Mouse (Mus musculus) c-Kit-negative CD71-positive TER-119-positive erythroid progenitor cells, embryonic 14.5 days (primary cell): ENCODE data around the gene Ttc3.
"Not testable (repeated sequence)": the region's sequence is repeated elsewhere in the genome, so short reads cannot be mapped to it uniquely, and the experiment has no call there.

ENCODE experiments used
- DNase-seq: peaks from one replicate; pipeline ENCODE4 v3.0.0-alpha.2; 2013; ENCODE audit warnings: low read depth, low spot score

Ttc3 gene

DNA sequence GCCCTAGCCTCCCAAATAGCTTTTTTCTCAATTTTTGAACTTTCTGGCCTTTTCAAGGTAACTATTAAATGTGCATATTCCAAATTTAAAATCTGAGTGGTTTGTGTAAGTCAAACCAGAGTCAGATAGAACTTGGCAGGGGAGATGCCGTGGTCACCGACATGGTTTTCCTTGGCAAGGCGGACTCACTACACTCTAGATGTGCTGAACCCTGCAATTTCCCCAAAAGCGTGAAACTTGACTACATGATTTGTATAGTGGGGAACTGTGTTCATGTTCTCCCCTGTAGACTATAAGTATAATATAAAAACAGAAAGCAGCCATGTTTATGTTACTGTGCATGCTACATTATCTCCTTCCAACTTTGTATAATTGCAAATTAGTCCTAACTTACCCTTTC is 58.5 kb downstream of the Ttc3 start:
- no peak for DNase-seq

DNA sequence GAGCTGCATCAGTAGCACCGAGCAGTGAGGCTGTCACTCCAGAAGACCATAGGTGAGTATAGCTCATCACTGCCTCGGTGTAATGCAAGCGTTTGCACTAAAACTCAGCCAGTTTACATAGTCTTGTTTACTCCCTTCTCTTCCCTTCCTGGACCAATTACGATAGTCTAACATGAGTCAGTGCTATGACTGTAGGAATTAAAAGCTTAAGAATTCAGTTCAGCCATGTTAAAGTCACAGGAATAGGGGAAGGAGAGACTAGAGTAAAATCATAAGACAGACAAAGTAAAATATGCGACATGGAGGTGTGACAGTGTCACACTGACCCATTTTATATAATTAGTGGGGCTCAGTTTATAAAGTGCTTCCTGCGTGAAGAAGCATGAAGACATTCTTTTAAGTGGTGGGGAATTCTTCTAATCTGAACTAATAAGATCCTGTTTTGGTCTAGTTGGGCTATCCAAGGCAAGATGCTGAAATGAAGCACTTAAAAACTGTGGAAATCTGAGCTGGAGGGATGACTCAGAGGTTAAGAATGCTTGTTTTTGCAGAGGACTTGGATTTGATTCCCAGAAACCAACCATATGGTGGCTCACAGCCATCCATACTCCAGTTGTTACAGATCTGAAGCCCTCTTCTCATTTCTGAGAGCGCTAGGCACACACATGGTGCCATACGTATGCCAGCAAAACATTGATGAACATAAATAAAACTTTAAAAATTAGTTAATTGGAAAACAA is 65.2 kb downstream of the Ttc3 start:
- no peak for DNase-seq

DNA sequence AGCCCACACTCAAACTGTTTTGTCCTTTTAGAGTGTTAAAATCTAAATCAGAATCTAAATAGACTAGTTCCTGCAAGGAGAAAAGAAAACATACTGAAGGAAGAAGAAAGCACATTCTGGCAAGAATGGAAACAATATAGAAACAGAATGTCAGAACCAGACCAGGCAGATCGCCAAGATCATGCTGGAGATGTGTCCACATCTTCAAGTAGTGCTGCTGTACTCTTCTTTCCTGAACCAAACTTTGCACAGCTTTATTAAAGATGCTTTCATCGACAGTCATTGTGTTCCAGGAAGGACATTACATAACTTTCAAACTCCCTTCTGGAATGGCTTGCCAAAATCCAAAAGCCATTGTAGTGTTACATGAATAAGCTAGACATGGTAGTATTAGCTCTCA is 66.4 kb downstream of the Ttc3 start:
- no peak for DNase-seq

DNA sequence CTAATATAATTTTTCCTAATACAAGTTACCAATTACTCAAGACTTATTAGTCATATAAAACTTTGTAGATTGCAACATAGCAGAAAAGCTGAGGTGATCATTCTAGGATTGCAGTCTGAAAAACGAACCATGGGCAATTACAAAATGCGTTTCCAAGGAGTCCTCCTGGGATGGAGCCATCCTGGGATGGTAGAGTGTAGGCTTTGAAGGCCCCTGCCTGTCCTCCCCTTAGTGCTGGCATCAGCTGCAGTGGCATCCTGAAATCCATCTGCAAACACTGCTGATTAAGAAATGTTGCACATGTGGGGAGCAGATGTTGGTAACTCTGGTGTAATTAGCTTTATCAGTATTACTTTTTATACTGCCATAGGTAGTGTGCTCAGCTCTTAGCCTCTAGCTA is 70.9 kb downstream of the Ttc3 start:
- no peak for DNase-seq

DNA sequence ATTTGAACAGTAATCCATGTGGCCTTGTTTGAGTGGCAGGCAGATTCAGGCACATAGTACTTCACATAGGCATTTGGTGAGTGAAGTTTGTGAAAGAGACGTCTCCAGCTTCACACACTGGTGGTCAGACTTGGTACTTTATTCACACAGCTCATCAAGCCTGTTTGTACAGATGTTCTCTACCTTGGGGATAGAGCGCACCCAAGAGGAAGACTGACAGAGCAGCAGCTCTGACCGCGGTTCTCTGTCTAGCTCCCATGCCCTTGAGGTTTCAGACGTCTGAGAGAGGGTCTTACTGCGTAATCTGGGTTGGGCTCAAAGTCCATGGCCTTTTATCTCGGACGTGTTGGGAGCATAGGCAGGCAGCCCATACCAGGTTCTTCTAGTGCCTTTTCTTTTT is 78.7 kb downstream of the Ttc3 start:
- DNase-seq, result no peak

DNA sequence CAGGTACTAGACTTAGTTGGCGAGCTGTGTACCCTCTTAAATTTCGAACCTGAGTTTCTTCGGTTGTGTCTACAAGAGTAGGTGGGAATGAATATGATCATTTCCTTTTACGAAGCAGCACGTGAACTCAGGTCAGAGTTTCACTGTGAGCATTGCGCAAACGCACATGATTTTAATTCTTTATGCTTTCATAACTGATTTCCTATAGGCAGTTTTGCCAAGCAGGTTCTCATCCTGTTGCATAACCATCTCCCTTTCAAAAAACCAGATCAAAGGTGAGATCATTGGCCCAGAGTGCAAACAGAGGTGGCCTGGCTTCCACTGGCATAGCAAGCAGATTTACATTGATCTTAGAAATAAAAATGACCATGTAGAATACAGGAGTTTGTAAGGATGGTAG is 79.2 kb downstream of the Ttc3 start:
- no peak for DNase-seq

DNA sequence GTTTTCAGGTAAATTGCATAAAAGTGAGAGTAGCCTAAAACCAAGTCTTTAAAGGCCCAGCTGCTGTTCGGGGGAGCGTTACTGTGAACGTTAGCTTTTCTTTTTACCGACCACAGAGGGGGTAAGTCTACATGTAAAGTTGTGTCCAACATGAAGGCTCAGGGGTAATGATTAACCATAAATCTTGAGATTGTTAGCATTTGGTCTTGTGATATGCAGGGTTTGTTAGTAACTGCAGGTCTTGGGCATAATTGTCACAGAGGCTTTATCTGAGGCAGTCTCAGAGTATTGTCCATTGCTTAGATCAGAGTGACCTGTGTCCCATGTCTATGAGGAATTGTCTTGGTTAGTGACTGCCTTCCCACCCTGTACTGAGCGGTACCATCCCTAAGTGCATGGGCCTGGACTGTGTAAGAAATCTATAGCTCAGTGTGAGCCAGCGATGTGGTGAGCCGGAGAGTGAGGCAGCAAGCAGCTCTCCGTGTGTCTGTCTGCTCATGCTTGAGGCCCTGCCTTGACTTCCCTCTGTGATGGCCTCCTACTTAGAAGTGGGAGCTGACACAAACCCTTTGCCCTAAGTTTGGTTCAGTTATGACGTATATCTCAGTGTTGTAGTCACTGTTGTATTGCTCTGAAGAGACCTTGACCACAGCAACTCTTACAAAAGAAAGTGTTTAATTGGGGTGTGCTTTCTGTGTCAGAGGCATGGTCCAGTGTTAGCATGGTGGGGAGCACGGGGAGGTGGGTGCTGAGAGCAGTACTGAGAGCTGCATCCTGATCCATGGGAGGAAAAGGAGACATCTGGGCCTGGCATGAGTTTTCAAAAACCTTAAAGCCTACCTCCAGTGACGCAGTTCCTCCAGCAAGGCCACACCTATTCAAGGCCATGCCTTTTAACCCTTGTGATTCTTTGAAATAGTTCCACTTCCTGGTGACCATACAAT is 81.4 kb downstream of the Ttc3 start:
- DNase-seq, result no peak

DNA sequence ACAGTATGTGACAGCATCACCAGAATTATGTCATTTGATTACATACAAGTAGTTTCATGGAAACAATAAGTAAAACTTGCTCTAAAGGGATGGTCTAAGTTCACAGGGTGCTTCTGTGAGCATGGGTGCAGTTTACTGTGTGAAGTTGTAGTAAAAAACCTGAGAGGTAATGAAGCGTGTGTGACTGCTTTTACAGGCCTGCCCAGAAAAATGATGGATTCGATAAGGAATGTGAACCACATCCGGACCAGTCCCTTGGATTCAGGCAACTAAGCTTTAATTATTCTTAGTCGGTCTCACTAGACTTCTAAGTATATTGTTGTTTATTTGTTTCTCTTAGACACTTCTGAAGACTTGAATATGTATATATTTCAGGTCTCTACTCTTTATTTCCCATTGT is 82.3 kb downstream of the Ttc3 start:
- DNase-seq, result no peak

DNA sequence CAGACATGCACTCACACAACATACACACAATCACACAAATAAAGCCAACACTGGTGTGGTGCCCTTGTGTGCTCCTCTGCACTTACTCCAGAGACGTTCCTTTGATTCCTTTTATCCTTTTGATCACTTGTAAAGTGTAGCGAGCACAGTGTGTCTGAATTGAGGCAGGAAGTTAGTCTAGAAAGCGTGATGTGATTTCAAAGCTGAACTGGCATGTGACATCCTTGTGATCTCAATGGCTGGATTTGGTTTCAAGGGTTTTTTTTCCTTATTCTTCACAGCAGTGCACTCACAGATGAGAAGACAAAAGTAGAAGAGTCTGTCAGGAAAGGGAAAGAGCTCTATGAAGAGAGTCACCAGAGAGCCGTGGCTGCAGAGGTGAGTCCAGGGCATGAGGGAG is 83.7 kb downstream of the Ttc3 start:
- no peak for DNase-seq

DNA sequence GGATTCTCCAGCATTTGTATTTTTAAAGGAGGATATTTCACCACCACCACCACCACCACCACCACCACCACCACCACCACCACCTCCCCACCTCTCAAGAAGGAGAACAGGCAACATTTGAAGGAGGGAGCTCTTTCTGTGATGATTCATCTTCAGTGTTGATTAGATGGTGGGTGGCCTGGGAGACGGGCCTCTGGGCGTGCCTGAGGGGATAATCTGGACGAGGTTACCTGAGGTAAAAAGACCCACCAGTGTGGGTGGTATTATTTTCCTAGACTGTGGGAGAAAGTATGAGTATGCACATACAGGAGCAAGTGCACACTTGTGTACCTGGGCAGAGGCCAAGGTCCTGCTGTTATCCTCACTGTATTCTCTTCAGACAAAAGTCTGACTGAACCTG is 93.6 kb downstream of the Ttc3 start:
- no peak for DNase-seq

DNA sequence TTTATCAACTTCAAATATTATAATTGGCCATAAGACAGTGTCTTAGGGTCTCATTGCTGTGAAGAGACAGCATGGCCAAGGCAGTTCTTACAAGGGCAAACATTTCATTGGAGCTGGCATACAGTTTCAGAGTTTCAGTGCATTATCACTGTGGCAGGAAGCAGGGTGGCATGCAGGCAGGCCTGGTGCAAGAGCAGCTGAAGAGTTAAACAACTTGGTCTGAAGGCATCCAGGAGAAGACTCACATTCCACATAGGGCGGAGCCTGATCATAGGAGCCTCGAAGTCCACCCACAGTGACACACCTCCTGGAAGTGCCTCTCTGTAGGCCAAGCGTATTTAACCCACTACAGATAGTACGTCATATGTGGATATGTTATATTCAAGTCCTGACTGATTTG is 95.5 kb downstream of the Ttc3 start:
- DNase-seq, result no peak

DNA sequence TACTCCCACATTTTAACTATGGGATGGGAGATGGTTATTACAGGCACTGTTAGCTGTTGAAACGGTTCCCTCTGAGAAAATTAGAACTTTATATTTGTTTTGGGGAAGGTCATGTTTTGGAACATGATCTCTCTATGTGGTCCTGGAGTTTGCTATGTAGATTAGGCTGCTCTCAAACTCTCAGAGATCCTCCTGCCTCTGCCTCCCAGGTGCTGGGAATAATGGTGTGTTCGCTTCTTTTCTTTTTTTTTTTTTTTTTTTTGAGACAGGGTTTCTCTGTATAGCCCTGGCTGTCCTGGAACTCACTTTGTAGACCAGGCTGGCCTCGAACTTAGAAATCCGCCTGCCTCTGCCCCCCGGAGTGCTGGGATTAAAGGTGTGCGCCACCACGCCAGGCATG is 95.9 kb downstream of the Ttc3 start:
- DNase-seq, result not testable (repeated sequence)

DNA sequence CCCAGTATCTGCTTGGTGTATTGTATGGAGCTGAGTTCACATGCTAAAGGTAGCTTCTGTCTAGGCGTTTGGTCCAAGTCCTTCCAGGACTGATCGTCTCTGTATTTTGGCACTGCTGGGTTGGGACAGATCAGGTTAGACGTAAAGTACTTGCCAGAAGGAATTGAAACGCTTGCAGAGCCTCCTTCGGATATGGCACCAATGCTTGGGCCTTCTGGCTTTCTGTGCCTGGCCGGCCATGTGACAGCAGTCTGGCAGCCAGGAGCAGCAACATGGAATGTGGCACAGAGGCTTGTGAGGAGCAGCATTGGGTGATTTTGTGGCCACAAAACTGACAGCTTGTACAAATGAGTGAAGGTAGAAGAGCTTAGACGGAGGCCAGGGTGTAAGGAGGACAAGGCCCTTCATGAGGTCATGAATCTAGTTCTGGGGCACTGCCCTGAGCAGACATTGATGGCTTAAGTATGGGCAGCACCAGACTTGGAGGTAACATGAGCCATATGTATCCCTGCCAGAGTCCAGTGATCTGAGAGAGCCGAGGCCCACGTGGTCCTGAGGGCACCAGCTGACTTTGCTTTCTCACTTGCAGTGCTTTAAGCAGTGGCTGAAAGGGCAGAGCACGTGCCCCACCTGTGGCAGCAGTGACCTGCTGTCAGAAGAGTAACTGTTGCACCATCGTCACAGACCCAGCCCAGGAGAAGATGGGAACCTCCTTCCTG is 97.1 kb downstream of the Ttc3 start:
- DNase-seq, result no peak

DNA sequence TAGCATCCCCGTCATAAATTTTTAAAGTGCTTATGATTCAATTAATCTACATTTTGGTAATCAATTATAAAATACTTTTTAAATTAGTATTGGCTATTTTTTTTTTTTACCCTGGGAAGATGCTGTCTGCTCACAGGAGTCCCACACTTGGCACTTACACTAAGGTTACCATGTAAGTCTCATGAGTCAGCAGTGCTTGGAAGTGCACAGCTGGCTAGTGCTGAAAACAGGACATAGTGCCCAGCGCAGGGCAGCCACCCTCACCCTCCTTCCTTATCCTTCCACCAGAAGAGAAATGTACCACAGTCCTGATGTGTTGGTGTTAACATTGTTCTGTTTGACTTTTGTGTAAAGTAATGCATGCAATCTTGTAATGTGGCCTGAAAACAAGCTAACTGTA is 98.0 kb downstream of the Ttc3 start:
- DNase-seq, result no peak

DNA sequence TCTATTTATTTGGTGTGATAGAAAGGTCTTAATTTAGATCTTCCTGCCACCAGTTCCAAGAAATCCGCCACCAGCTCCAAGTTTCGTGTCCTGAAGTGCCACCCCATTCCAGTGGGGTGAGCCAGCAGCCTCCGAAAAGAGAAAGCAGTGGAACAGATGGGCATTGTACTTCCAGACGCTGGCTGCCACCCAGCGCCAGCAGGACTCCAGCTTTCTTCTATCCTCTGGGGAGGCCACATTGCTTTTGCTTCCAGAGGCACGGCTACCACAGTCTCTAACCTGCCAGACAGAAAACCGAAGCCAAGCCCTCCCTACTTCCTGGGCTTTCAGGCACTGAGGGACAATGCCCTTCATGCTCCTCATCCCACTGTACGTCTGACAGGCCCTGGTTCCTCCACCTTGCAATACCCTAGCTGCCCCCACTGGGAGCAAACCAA is 102.1 kb downstream of the Ttc3 start:
- no peak for DNase-seq

DNA sequence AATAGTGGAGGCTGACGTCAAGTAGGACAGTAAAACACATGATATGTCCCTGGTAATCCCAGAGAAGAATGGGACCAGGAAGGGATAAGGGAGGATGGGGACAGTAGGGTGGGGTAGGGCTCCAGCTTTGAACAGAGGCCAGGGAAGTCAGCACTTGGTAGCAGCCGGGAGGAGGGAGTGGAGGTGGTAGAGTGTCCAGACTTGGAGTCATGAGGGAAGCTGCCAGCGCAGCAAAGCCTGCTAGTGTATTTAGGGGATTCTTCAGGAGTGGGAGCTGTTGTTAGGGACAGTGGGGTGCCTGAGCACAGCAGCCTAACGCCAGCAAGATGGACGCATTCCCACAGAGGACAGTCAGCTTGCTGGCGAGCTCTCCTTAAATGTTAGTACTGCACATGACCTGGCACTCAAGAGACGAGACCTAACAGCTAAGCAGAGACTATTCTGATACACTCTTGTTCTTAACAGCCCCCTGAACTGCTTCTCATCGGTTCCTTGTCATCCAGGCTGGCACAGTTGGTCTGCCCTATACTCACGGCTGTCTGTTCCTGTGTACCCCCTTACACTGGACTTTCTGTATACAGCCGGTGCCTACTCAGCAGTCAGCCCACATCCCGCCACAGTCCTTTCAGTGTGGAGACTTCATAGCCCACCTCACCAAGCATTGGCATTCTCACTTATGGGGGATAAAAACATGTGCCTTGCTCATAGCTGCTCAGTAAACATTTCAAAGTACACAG is 102.8 kb downstream of the Ttc3 start:
- no peak for DNase-seq

DNA sequence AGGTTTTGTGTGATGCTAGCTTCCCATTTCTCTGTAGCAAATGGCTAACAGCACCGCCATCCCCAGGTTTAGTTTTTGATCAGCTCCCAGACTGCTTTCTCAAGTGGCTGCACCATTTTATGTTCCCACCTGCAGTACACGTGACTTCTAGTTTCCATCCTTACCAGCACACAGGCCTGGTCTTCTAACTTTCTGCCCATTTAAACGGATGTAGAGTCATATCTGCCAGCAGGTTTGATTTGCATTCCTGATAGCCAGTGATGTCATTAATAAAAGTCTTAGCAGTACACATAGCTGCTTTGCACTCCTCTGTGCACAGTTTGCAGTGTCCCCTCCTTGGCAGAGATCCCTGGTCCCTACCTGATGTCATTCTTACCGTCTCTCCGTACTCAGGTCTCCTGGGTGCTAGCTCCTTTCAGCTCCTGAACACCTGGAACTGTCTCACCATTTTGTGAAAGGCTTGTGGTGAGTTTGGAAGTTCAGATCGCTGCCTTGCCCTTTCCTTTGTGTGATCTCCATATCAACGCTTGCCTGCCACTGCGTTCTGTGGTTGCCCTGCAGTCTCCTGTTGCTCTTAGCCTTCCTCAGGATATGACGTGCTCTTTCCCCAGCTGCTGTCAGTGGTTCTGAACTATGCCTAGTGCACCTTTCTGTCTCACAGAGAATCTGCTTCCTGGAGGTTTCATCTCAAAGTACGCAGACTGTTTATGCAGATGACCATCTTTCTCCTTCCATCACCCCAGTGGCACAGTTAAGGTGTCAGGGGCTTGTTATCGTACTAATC is 114.5 kb downstream of the Ttc3 start:
- no peak for DNase-seq

DNA sequence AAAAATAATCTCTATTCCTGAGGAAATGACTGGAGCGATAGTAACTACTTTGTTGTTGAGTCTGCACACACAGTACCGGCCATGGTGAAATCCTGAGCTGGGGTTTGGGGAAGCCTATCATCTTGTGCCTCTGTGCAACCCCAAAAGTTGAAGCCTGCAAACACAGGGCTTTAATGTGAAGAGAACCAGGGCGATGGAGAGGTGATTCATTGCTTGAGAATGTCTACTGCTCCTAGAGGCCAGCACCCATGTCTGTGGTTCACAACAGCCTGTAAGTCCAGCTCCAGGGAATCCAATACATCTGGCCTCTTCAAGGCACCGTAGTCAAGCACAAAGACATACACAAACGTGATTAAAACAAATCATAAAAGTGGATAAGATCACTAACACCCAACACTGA is 116.9 kb downstream of the Ttc3 start:
- no peak for DNase-seq

DNA sequence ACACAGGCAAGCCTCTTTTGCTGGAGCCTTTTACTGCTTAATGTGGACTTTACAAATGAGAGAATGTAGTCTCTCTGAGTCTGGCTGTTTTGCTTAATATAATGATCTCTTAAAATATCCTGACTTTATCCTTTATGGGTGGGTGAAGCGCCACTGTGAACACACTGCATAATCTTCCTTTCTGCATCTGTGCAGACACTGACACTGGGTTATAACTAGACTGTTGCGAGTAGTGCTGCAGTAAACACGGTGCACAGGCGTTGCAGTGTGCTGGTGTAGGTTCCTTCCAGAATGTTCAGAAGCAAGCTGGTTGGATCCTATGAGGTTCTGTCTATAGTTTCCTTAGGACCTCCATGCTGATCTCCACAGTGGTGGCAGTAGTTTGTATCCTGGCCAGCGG is 118.9 kb downstream of the Ttc3 start:
- DNase-seq, result no peak

DNA sequence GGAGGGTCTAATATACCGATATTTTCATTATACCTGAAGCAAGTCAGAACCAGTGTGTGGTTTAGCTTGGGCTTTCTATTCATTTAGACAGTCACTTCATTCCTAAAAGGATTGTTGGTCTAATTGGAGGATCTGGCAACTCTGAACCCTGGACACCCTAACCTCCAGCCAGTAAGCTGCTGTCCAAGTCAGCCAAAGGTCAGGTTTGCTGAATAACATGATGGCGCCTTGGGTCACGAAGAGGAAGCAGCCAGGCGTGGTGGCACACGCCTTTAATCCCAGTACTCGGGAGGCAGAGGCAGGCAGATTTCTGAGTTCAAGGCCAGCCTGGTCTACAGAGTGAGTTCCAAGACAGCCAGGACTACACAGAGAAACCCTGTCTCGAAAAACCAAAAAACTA is 126.8 kb downstream of the Ttc3 start:
- not testable (repeated sequence) for DNase-seq

DNA sequence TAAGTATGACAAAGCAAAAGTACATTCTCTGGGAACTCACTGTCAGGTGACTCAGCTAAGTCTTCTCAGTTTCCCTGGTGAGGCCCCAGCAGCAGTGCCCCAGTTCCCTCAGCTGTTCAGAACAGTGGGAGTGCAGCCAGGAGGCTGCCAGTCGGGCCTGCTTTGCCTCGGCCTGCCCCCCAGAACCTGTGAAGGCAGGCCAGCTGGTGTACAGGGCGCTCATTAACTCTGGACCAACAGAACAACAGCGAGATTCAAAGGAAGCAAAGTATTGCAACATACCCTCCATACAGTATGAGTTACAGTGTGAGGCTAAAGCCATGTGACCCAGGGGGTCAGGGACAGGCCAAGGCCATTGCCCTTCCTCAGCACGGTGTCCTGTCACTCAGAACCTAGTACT is 127.5 kb downstream of the Ttc3 start:
- no peak for DNase-seq
